Mouse (Mus musculus) cortical plate, adult 2 months (tissue): ENCODE results near the gene Akap9.

Experiments used
- CTCF ChIP-seq: fragments of 200-500 bp; IDR thresholded peaks from 2 replicates; pipeline ENCODE4 v1.5.1; 2011; ENCODE audit warnings: mild to moderate bottlenecking, control low read depth, low read length; ENCODE audit not compliant: insufficient read depth; ENCODE audit errors: extremely low read depth
- POLR2A ChIP-seq: fragments of 200-500 bp; IDR thresholded peaks from 2 replicates; pipeline ENCODE4 v1.6.1; 2011; ENCODE audit warnings: mild to moderate bottlenecking, low read length, control low read depth; ENCODE audit not compliant: insufficient read depth; ENCODE audit errors: extremely low read depth

- TF ChIP-seq CTCF: no peak
- no peak for TF ChIP-seq POLR2A
These were observed 153.7 kb downstream of the Akap9 start for GRCm38 (mm10) chr5:4081513-4081912.
